Mouse (Mus musculus): ENCODE measurements around the gene Tgfb1i1.

DNA sequence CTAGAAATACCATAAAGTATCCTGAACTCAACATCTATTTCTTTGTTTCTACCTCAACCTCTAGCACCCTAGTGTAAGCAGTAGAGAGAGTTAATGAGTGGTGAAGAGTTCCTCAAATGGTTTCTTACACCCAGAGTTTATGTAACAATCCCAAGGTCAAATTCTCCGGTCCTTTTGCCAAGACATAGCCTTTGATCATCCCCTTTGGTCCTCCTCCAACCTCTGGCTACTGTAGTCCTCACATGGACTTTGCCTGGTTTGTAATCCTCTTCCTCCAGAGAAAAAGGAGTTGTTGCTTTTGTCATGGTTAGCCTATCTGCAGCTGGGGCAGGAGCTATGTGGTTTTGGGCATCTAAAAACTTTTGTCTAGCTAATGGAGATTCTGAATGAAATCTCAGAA lies 11.1 kb upstream of the Tgfb1i1 start:
- TF ChIP-seq CTCF (conservative IDR thresholded peaks at IDR 0.05; ENCODE audit: insufficient read depth, insufficient read length, low read depth, low read length) (no peak), POLR2A (IDR thresholded peaks at IDR 0.05; ENCODE audit: low read depth, low read length) (no peak)
